Mouse (Mus musculus) natural killer cell, adult 2 months (primary cell): ENCODE data around the gene Fbxo7.
"Not testable (repeated sequence)": the region's sequence is repeated elsewhere in the genome, so short reads cannot be mapped to it uniquely, and the experiment has no call there.

Experiments used
- DNase-seq, 2 experiments: peaks; one replicate each; pipeline ENCODE4 v3.0.0; 2022; ENCODE audit warnings: low spot score in 2 of 2

Gene Fbxo7

GRCm38 (mm10) chr10:86021749-86022473, at the start of gene Fbxo7:
Gene Fbxo7 (plus strand): TSS chr10:86021972.
- peak; percentile 80 to 85 for DNase-seq

- DNase-seq = no peak
Observed at GRCm38 (mm10) chr10:85972915-85973314, 48.9 kb upstream of the Fbxo7 start.

GRCm38 (mm10) chr10:85989412-85990115, 32.2 kb upstream of the Fbxo7 start:
- DNase-seq = no peak

GRCm38 (mm10) chr10:85992412-85992811, 29.4 kb upstream of the Fbxo7 start:
- no peak for DNase-seq

GRCm38 (mm10) chr10:85993836-85994235, 27.9 kb upstream of the Fbxo7 start:
- no peak for DNase-seq

GRCm38 (mm10) chr10:85994543-85995104, 27.1 kb upstream of the Fbxo7 start:
- no peak for DNase-seq

- no peak for DNase-seq
Observed at GRCm38 (mm10) chr10:86000447-86000846, 21.3 kb upstream of the Fbxo7 start.

- no peak for DNase-seq
Observed at GRCm38 (mm10) chr10:86006455-86006854, 15.3 kb upstream of the Fbxo7 start.

GRCm38 (mm10) chr10:86009688-86010087, 12.1 kb upstream of the Fbxo7 start:
- DNase-seq = no peak

GRCm38 (mm10) chr10:86010636-86011035, 11.1 kb upstream of the Fbxo7 start:
- no peak for DNase-seq

GRCm38 (mm10) chr10:86011172-86011571, 10.6 kb upstream of the Fbxo7 start:
- no peak for DNase-seq

GRCm38 (mm10) chr10:86011781-86012180, 10.0 kb upstream of the Fbxo7 start, which contains the start of gene Bpifc:
Gene Bpifc (minus strand): TSS chr10:86011895.
- no peak for DNase-seq

- no peak for DNase-seq
Observed at GRCm38 (mm10) chr10:86017781-86018180, 4.0 kb upstream of the Fbxo7 start.

GRCm38 (mm10) chr10:86018813-86019212, 3.0 kb upstream of the Fbxo7 start:
- no peak for DNase-seq

- no peak for DNase-seq
Observed at GRCm38 (mm10) chr10:86021408-86021748, 394 bp upstream of the Fbxo7 start.

GRCm38 (mm10) chr10:86022474-86022816, 673 bp downstream of the Fbxo7 start:
- no peak for DNase-seq

- DNase-seq = no peak
Observed at GRCm38 (mm10) chr10:86023149-86023548, 1.4 kb downstream of the Fbxo7 start.

- DNase-seq = no peak
Observed at GRCm38 (mm10) chr10:86025906-86026305, 4.1 kb downstream of the Fbxo7 start.

- DNase-seq = no peak
Observed at GRCm38 (mm10) chr10:86026354-86026753, 4.6 kb downstream of the Fbxo7 start.

- DNase-seq = not testable (repeated sequence)
Observed at GRCm38 (mm10) chr10:86026807-86027206, 5.0 kb downstream of the Fbxo7 start.

- no peak for DNase-seq
Observed at GRCm38 (mm10) chr10:86030743-86031142, 9.0 kb downstream of the Fbxo7 start.

GRCm38 (mm10) chr10:86032517-86032916, 10.7 kb downstream of the Fbxo7 start:
- no peak for DNase-seq
